Mouse (Mus musculus): ENCODE measurements at regions not wholly inside any gene's neighbourhood (a gene's known extent, or its start where the extent isn't known, plus 50 kb on each side); places are given as distances from the start of the nearest gene placed in this dataset. TPM values are rescaled to one million over a fixed set of nuclear protein-coding genes. Genes with fewer than 3 reads are reported as not detected.
"Not testable (repeated sequence)": the region's sequence is repeated elsewhere in the genome, so short reads cannot be mapped to it uniquely, and the experiment has no call there.

- H3K9me3 ChIP-seq (ENCODE audit: control insufficient read depth, low read length), result peaks cover 8% of the 10 kb centered on the region
- H3K4me3 ChIP-seq (ENCODE audit: low read length), result no peak overlapping the region
- H3K36me3 ChIP-seq (ENCODE audit: control insufficient read depth, insufficient read depth, low read length), result no peaks in the 10 kb centered on the region
- no peak for ATAC-seq (ENCODE audit: low read depth)
- no peaks in the 10 kb centered on the region for H3K27me3 ChIP-seq (ENCODE audit: control insufficient read depth, insufficient read depth, low read depth, low read length)
- H3K9ac ChIP-seq (ENCODE audit: low read length), result no peak overlapping the region
- no peaks in the 10 kb centered on the region for H3K4me1 ChIP-seq (replicated peaks; ENCODE audit: control insufficient read depth, insufficient read depth, low read length)
- H3K27ac ChIP-seq (ENCODE audit: low read length), result no peak overlapping the region
- WGBS, result 51% methylated on average over 3 of the region's 3 CpGs
- no peak overlapping the region for H3K4me2 ChIP-seq (ENCODE audit: low read depth, low read length)
These were observed 1071.5 kb downstream of the Adam6a start for GRCm38 (mm10) chr12:114615179-114615578.

DNA sequence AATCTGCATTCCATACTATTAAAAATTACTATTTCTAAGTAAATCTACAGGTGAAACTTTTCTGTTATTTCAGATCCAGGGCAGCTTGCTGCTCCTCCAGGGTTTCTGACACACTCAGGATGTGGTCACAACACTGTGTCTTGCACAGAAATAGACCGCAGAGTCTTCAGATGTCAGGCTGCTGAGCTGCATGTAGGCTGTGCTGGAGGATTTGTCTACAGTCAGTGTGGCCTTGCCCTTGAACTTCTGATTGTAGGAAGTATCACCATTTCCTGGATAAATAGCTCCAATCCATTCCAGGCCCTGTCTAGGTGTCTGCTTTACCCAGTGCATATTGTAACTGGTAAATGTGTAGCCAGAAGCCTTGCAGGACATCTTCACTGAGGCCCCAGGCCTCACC, 1072.0 kb downstream of the Adam6a start:
- no peak overlapping the region for H3K9ac ChIP-seq (ENCODE audit: low read length)
- no peaks in the 10 kb centered on the region for H3K4me1 ChIP-seq (replicated peaks; ENCODE audit: control insufficient read depth, insufficient read depth, low read length)
- no peak overlapping the region for H3K4me3 ChIP-seq (ENCODE audit: low read length)
- no peaks in the 10 kb centered on the region for H3K36me3 ChIP-seq (ENCODE audit: control insufficient read depth, insufficient read depth, low read length)
- H3K27ac ChIP-seq (ENCODE audit: low read length), result no peak overlapping the region
- H3K9me3 ChIP-seq (ENCODE audit: control insufficient read depth, low read length), result peaks cover 7% of the 10 kb centered on the region
- no peaks in the 10 kb centered on the region for H3K27me3 ChIP-seq (ENCODE audit: control insufficient read depth, insufficient read depth, low read depth, low read length)
- no peak overlapping the region for H3K4me2 ChIP-seq (ENCODE audit: low read depth, low read length)
- no peak for ATAC-seq (ENCODE audit: low read depth)
- WGBS, result 82% methylated on average over 1 of the region's 1 CpGs

GRCm38 (mm10) chr12:114641089-114641488, 1097.4 kb downstream of the Adam6a start:
- no peaks in the 10 kb centered on the region for H3K9me3 ChIP-seq (ENCODE audit: control insufficient read depth, low read length)
- H3K4me1 ChIP-seq (replicated peaks; ENCODE audit: control insufficient read depth, insufficient read depth, low read length), result no peaks in the 10 kb centered on the region
- H3K27ac ChIP-seq (ENCODE audit: low read length), result no peak overlapping the region
- H3K9ac ChIP-seq (ENCODE audit: low read length), result no peak overlapping the region
- H3K4me3 ChIP-seq (ENCODE audit: low read length), result no peak overlapping the region
- no peaks in the 10 kb centered on the region for H3K27me3 ChIP-seq (ENCODE audit: control insufficient read depth, insufficient read depth, low read depth, low read length)
- no peak overlapping the region for H3K4me2 ChIP-seq (ENCODE audit: low read depth, low read length)
- ATAC-seq (ENCODE audit: low read depth), result no peak
- no peaks in the 10 kb centered on the region for H3K36me3 ChIP-seq (ENCODE audit: control insufficient read depth, insufficient read depth, low read length)
- 54% methylated on average over 1 of the region's 1 CpGs for WGBS

GRCm38 (mm10) chr12:114646372-114646771, 1102.7 kb downstream of the Adam6a start:
- Histone ChIP-seq H3K4me1 (replicated peaks; ENCODE audit: control insufficient read depth, insufficient read depth, low read length) (no peaks in the 10 kb centered on the region), H3K27ac (ENCODE audit: low read length) (no peak overlapping the region), H3K4me2 (ENCODE audit: low read depth, low read length) (no peak overlapping the region), H3K9me3 (ENCODE audit: control insufficient read depth, low read length) (no peaks in the 10 kb centered on the region; the same call in 1 of the 2 replicates), H3K36me3 (ENCODE audit: control insufficient read depth, insufficient read depth, low read length) (no peaks in the 10 kb centered on the region), H3K4me3 (ENCODE audit: low read length) (no peak overlapping the region), H3K9ac (ENCODE audit: low read length) (no peak overlapping the region), H3K27me3 (ENCODE audit: control insufficient read depth, insufficient read depth, low read depth, low read length) (no peaks in the 10 kb centered on the region)
- ATAC-seq (ENCODE audit: low read depth), result no peak
- 85% methylated on average over 3 of the region's 3 CpGs for WGBS

GRCm38 (mm10) chr12:114650432-114651101, 1106.9 kb downstream of the Adam6a start:
- not testable (repeated sequence) for H3K9ac ChIP-seq (ENCODE audit: low read length); ATAC-seq (ENCODE audit: low read depth); H3K27ac ChIP-seq (ENCODE audit: low read length); H3K4me1 ChIP-seq (replicated peaks; ENCODE audit: control insufficient read depth, insufficient read depth, low read length); H3K36me3 ChIP-seq (ENCODE audit: control insufficient read depth, insufficient read depth, low read length); H3K4me2 ChIP-seq (ENCODE audit: low read depth, low read length); H3K9me3 ChIP-seq (ENCODE audit: control insufficient read depth, low read length); H3K27me3 ChIP-seq (ENCODE audit: control insufficient read depth, insufficient read depth, low read depth, low read length); H3K4me3 ChIP-seq (ENCODE audit: low read length)
- 76% methylated on average over 1 of the region's 1 CpGs for WGBS

DNA sequence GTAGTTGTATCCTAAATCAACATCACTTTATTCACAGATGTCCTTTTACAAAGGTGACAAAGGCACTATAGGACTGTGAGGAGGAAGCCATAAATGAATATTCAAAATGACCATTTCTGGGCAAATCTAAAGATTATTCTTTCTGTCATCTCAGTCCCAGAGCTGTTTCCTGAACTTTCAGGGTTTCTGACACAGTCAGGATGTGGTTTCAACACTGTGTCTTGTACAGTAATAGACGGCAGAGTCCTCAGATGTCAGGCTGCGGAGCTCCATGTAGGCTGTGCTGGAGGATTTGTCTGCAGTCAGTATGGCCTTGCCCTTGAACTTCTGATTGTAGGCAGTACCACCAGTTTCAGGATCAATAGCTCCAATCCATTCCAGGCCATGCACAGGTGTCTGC, 1113.4 kb downstream of the Adam6a start:
- not testable (repeated sequence) for H3K4me1 ChIP-seq (replicated peaks; ENCODE audit: control insufficient read depth, insufficient read depth, low read length); H3K9me3 ChIP-seq (ENCODE audit: control insufficient read depth, low read length); H3K4me3 ChIP-seq (ENCODE audit: low read length); ATAC-seq (ENCODE audit: low read depth); H3K4me2 ChIP-seq (ENCODE audit: low read depth, low read length); H3K9ac ChIP-seq (ENCODE audit: low read length); H3K27ac ChIP-seq (ENCODE audit: low read length); H3K36me3 ChIP-seq (ENCODE audit: control insufficient read depth, insufficient read depth, low read length); H3K27me3 ChIP-seq (ENCODE audit: control insufficient read depth, insufficient read depth, low read depth, low read length)
- 100% methylated on average over 1 of the region's 2 CpGs for WGBS

Small RNA genes lying in the stretch of these regions (microRNA-seq; reads per million reads assigned to microRNA genes)
- not detected for gene Mir7094-1
- not detected for gene Mir7094-2
